Mouse (Mus musculus) ES-Bruce4 (cell line): ENCODE results near the gene Dock7.

Experiments used
- CTCF ChIP-seq: IDR thresholded peaks from one replicate; pipeline ENCODE4 v1.8.1; 2011; ENCODE audit warnings: low read depth, low read length
- EP300 ChIP-seq: IDR thresholded peaks from 2 replicates; pipeline ENCODE4 v1.6.1; 2011; ENCODE audit warnings: low read depth, low read length; ENCODE audit not compliant: insufficient read depth
- POLR2A ChIP-seq: IDR thresholded peaks from one replicate; pipeline ENCODE4 v1.8.1; 2011; ENCODE audit warnings: low read length; ENCODE audit not compliant: insufficient read depth

GRCm38 (mm10) chr4:99160414-99160813, 39.7 kb upstream of the Dock7 start:
- TF ChIP-seq POLR2A (no peak), CTCF (no peak), EP300 (no peak)
